Mouse (Mus musculus) left cerebral cortex, adult 18-20 months (tissue): ENCODE measurements at regions not wholly inside any gene's neighbourhood (a gene's known extent, or its start where the extent isn't known, plus 50 kb on each side); places are given as distances from the start of the nearest gene placed in this dataset.

Source experiments
- DNase-seq, 2 experiments: peaks; one replicate each; pipeline ENCODE4 v3.0.0; 2021 to 2022; ENCODE audit warnings: low spot score in 2 of 2, mixed read lengths in 1 of 2

DNA sequence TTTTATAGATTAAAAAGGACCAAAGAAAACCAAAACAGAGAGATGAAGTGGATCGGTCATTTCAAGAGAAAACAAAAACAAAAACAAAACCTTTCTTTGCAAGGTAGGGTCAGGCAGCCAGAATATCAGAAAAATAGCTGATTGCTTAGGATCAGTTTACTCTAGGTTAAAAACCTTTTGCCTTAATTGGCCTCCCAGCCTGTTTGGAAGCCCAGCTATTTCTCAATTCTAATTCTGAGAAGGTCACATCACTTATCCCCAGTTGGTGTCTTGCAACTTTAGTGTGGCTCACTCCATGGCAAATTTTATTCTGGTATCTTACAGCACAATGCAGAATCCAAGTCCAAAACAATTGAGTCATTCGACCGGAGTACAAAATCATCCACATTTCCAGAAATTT, 70.0 kb downstream of the 1190002N15Rik start:
- DNase-seq: no peak

DNA sequence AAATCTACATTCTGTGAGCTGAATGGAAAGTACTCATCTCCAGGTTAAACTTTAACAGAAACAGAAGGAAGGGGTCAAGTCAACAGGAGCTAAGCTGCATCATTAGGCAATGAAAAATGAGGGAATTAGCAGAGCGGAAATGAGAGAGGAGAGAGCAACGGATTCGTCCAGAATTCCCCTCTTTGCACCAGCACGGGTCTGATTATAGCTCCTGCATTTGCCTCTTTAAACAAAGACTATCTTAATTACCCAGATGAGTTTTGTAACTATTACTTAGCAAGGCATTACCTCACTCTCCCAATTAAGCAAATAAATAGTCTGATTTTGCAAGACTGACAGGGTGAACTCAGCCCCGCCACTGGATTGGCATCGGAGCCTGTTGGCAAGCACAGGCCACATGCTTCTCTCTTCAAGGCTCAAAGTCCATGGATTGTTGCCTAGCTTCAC, 81.8 kb downstream of the 1190002N15Rik start:
- no peak for DNase-seq

DNA sequence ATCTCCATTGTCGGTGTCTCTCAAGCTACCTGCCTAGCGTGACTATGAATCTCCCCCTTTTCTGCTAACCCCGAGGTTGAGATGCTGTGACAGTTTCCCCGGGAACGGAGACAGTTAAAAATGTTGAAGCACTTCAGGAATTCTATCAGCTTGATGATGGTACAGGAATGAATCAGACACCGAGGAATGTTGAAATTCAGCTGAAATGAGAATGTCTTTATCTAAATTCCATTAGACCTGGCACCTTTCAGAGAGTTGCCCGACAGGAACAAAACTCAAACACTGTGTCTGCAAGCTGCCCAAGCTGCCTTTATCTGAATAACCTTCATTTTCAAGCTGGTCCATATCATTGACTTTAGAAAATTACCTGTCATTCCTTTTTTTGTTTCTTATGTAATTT, 82.4 kb downstream of the 1190002N15Rik start:
- no peak for DNase-seq

DNA sequence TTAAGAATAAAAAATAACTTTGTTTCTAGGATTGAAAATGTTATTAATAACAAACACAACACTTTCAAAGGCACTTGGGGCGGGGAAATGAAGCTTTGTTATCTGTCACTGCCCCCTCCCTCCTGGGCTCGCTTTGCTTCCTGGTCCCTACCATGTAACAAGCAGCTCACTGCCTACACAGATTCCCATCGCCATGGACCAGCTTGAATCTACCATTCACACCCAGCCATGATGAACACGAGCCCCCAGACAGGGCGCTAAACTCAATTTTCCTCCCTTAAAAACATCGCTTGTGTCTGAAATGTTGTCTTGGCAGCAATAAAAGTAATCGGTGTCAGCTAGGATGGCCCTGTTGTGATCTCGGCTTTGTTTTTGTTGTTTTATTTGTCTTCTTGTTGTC, 88.0 kb downstream of the 1190002N15Rik start:
- no peak for DNase-seq

DNA sequence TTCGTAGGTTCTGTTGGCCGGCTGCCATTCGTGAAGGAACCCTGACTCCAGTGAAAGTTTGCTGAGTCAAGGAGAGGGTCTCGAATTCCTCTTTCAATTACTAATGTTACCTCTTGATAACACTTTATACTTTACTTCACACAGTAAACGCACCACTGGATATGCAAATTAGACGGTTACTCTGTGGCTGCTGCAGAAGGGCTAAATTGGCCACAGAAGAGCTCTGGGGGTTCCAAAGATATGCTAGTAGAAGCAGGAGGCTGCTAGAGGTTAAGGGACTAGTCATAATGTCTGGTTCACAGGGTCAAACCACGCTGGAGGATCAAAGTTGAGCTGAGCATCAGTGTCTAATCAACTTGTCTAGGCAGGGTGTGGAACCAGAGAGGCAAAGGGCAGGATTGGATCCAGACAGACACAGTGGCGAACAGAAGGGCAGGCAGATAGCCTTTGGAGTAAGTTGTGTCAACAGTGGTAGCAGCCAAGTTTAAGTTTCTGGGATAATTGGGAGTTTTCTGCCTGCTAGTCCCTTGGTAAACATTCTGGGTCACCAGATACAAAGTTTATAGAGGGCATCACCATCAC, 91.6 kb downstream of the 1190002N15Rik start:
- DNase-seq: no peak

DNA sequence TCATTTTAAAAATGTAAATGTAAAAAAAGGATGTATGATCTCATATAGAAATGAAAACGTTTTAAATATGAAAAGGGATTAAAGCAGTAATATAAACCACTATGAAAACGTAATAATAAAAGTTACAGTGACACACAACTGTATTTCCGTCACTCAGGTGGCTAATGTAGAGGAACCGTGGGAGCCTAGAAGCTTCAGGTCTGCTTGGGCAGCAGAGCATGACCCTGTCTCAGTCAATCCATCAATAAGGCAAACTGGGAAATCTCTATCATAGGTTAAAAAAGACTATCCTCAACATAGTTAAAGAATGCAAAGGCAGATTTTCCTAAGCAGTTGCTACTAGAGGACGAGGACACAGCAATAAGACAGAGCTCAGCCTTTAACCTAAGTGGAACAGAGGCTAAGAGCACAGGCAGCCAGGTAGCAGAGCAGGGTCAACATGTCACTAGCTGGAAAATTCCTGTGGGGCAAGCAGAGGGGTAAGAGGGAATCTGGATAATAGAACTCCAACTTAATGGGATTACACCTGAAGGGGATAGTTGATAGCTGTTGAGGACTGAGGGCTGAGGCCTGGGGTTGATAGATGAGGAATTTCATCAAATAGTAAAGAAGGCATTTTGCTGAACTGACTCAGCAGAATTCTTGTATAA, 93.6 kb downstream of the 1190002N15Rik start:
- DNase-seq: no peak

DNA sequence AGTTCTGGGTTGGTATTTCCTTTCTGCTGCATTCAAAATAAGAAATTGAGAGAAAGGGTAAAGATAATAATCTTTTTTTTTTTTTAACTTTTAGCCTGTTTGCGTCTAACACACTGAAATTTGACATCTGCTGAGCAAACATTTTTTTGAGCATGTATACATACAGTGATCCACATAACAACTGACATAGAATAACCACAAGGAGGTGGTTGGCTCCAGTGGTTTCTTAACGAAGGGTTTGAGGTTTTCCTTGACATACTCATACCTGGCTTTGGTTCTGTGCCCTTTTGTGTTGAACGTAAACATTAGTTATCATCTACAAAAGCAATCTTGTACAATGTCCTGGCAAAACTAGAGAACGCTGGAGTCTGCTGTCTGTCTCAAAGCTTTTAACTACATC, 96.5 kb downstream of the 1190002N15Rik start:
- DNase-seq: no peak

DNA sequence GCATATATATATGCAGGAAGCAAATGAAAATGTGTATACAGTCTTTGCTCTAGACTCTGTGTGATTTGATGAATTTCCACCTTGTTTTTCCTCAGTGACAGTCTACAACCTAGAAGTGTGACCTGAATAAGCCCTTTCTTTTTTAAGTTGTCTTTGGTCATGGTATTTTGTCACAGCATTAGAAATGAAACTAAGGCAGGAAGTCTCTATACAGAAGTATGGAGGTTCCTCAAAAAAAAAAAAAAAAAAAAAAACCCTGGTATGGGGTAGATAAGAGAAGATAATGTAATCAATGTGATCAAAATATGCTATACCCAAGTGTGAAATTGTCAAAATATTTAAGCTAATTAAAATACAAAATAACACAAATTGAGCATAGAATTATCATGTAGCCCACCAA, 104.4 kb downstream of the 1190002N15Rik start:
- DNase-seq: no peak

DNA sequence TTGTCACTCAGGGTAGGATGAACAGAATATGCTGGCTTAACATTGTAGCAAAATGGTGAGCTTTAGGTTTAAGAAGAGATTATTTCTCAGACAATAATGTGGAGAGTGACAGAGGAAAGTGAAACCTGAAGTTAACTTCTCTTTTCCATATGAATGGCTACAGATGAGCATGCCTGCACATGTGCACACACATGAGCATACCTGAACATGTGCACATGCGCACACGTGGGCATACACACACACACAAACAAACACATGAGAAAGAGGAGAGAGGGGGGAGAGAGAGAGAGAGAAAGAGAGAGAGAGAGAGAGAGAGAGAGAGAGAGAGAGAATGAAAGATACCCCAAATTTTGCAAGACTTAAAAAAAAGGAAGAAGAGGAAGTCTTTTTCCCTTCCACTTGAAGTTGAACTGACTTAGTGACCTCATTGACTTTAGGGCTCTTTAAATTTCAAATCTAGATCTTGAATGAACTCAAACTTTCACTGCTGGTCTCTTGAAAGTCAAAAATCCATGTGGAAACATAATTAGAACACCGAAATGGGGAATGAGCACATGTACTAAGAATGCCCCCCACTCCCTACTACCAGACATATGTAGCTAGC, 105.6 kb downstream of the 1190002N15Rik start:
- no peak for DNase-seq

DNA sequence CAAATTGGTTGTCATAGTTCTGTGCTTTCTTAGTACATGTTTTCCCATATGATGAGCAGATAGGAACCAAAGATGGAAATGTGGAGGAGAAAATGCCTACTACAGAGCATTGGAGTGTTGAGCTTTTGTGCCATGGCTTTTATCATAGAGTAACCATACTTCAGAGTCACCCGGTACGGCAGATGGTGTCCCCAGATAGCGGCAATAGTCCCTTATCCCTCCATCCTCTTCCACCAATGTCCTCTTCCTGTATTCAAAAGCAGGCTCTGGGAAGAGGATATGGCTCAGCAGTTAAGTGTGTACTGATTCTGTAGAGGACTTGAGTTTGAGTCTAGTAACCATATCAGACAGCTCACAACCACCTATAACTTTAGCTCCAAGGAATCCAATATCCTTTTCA, 106.3 kb downstream of the 1190002N15Rik start:
- no peak for DNase-seq

DNA sequence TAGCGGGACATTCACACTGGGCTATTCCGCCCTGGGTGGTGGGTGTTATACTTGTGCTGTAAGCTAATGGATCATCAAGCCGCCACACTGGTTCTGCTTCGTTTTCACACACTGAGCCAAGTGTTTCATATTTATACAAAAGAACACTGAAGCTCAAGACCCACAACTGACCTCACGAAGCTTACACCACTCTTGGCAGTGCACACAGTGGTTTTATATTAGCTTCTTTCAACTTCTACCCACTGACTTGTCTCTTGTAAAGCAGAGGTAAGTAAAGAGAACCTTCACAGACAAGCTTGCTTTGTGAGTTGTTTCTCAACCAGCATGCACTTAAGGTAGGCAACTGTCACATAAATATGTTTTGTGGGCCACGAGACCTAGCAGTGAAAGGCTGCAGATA, 106.9 kb downstream of the 1190002N15Rik start:
- no peak for DNase-seq

DNA sequence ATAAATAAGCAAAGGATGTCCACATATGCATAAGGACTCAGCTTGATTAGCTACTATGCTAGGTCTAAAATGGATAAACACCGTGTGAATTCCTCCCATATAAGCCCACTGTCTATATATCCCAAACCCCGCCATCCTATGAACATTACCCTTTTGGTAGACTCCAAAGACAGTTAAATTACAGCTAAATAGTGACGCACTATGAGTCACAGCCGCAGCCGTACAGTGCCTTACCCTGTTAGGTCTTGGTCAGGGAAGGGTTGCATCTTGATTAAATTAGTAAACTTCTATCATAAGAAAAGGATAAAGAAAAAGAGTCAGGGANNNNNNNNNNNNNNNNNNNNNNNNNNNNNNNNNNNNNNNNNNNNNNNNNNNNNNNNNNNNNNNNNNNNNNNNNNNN, 111.1 kb downstream of the 1190002N15Rik start:
- no peak for DNase-seq

DNA sequence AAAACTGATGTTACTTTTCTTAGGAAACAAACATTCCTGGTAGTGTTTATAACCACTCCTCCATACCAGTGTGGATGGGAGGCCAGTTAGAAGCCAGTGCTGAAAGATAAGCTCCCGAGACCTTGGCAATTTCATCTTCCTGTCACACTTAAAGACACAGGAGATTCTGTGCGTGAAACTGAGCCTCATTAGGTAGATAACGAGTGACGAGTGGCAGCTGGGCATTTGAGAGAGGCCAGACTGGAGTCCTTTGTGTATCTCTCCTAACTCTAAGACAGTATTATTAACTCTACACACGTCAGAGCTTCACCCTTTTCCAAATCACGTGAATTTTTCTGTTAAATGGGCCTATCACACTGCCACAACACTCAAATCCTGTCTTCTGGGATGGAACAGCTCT, 112.1 kb downstream of the 1190002N15Rik start:
- no peak for DNase-seq

DNA sequence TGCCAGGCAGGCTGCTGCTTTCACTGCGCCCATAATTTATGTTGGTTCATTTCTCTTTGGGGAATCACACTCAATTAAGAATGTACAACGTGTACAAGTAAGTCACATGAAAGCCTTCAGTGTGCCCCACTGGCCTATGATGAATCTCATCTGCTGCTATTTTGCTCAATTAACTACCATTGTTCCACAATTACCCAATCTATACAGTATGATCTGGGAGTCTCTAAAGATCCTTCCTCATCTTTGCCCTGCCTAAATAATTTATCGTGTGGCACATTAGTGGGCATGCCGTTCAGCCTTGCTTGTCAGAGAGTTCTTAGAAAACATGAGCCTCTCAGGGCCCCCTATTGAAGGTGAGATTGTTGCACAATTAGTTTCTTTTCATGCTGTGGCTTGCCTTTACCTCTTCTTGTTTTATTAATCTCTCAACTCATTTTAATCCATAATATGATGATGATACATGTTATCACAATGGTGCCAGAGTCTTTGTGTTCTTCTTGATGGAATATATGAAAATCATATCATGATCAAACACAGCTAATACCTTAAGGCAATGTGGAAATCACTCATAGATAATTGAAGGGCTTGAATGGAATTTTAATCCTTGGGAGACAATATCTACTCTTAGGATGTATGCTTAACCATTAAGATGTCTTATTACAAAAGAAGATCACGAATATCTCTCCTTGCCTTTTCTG, 113.3 kb downstream of the 1190002N15Rik start:
- no peak for DNase-seq

DNA sequence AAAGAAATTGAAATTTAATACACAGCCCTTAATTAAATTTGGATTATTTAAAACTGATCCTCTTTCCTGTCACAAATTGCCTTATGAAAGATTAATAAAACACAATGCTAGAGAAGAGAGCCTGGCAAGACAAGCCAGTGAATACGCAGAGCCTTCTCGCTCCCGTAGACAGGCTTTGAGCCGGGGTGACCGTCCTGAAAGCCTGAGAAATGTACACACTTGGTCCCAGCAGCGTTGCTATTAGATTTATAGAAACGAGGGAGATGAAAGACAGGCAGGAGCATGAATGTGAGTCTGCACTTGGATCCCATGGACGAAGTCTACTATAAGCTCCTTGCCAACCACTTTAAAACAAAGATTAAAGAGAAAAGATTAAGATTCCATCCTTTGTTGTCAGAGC, 127.3 kb downstream of the 1190002N15Rik start:
- no peak for DNase-seq

DNA sequence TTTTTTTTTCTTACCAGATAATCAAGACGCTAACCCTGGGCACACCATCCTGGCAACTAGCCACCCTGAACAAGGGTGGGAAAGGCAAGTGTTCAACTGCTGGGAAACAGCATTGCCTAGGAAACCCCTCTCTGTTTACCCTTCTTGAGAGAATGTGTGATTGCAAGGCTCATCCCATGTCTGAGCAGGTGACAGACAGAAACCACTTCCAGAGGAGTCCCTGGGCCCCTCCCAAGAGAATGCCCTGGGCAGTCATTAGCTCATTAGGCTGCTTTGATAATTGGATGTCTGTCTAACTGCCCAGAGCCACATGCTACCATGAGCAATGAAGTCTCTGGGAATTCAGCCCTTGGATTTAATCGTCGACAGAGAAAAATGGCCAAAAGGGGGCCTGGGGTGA, 127.8 kb downstream of the 1190002N15Rik start:
- no peak for DNase-seq

DNA sequence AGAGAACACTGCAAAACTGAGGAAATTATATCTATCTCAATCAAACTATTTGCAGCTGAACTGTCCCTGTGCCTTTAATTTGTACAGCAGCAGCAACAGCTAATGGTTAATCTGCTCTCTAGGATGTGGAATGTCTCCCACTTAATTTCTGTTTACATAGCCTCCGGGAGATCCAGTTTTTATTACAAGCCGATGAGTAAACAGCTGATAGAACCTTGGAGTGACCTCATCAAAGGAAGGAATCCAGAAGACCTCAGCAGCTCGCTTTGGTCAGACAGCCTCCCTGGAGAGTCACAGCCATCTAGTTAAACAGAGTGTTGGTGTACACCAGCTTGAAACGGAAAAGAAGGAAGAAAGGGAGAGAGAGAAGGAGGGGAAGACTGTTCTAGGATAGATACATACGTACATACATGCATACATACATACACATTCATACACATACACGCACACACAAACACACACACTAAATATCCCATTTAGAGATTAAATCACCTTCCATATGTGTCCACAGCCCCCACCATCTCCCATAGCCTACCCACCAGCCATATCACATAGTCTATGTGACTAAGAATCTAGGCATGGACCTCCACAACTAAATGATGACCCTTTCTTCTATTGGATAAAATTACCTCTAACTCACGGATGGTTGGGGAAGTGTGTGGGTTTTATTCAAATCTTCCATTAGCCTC, 129.1 kb downstream of the 1190002N15Rik start:
- DNase-seq: no peak

DNA sequence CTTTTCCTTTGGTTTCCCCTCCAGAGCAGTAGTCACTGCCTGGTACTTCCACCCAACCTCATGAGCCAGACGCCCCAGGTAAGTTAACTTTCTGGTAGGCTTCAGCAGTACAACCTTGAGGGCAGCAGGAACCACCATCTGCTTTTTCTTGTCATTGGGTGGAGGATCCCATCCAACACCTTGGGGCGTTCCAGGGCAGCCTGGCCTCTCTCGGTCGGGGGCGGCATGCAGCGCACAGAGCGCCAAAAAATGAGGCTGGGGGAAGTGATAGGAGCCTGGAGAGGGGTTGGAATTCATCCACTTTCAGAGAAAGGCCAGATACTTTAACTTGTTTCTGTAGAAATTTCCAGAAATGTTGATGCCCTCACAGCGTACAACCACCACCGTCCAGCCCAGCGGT, 130.2 kb downstream of the 1190002N15Rik start:
- no peak for DNase-seq

DNA sequence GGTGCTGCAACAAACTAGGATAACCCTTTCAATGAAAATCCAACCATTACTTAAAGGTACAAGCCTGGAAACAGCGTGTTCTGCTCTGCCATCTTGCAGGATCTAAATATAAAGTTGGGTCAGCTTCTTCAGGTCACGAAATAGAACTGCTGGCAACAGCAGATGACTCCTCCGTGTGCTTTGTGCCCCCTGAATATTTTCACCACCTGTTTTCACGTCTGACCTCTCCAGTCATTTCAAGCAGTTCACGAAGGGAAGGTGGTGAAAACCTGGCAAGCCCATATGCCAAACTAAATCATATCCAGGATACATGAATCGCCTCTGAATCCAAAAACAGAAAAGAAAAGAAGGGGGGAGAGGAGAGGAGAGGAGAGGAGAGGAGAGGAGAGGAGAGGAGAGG, 133.3 kb downstream of the 1190002N15Rik start:
- no peak for DNase-seq

DNA sequence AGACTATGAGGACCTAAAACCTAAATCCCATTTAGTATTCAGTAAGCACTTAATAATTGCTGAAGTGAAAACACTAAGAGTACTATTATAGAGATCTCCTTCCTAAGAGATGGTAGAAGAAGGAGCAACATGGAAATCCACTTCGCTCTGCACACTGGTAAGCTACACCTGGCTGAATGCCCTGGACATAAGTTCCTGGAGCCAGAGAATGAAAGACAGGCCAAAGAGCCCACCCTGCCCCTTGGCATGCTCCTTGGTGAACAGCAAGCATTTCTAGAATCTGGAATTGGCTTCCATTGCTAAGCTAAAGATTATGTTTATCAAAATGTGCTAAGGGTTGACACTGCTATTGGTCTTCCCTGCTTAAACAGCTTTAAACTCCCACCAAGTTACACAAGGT, 137.3 kb downstream of the 1190002N15Rik start:
- DNase-seq: no peak

DNA sequence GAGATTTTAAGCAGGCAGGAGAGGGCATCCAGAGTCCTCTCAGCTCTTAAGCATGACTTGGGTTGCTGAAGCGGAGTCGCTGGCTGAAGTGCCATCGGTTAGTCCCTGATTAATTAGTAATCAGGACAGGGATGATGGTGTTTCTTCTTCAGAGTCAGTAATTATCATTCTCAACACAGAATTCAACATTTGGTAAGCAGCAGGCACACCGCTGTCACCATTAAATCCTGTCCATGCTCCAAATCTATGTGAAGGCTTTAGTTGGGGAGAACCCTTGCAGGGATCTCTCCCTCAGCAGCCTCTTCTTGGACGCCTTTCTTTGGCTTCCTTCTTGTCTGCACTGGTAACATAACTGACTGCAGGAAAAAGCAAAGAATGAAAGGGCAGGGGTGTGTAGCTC, 142.7 kb downstream of the 1190002N15Rik start:
- DNase-seq: no peak

DNA sequence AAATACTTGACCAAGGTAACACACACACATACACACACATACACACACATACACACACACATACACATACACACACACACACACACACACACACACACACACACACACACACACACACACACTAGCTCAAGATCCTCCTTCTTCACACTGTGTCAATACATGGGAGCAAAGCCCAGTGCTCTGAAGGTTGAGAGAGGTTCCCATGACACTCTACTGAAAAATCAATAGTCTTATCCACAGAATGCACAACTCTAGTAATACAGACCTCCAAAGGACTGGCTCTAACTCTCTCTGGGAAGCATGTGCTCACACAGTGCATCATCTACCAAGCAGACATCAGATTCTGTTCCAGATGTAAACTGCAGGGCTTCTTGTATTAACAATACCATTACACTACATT, 151.7 kb downstream of the 1190002N15Rik start:
- no peak for DNase-seq
